Comparison of ENCODE assay signal across 24 mouse cellular contexts in genomic region chr7:122056633-122057032, GRCm38 (mm10).
"Had no signal": no experiment of that assay in that cellular context is flagged by ENCODE, and none has a peak within 500 bp of the region (broad histone marks: within the 10 kb centered on the region; RNA-seq: fewer than 3 reads in every experiment).

No protein-coding gene starts in this region.

- H3K27me3 ChIP-seq: heart, embryonic 13.5 days; heart, embryonic 15.5 days; hindbrain, embryonic 13.5 days; hindbrain, embryonic 15.5 days; kidney, embryonic 15.5 days; limb, embryonic 12.5 days had no signal

- H3K9ac ChIP-seq: forebrain, postnatal 0 days; heart, embryonic 13.5 days; heart, embryonic 15.5 days; hindbrain, embryonic 13.5 days; hindbrain, embryonic 15.5 days; kidney, embryonic 15.5 days; limb, embryonic 12.5 days had no signal

- H3K4me2 ChIP-seq: heart, embryonic 11.5 days; heart, embryonic 13.5 days; heart, embryonic 15.5 days; hindbrain, embryonic 13.5 days; hindbrain, embryonic 15.5 days; kidney, embryonic 15.5 days; limb, embryonic 12.5 days had no signal

- H3K9me3 ChIP-seq: heart, embryonic 13.5 days; heart, embryonic 15.5 days; hindbrain, embryonic 13.5 days; hindbrain, embryonic 15.5 days; kidney, embryonic 15.5 days; limb, embryonic 10.5 days; limb, embryonic 12.5 days had no signal

- H3K27ac ChIP-seq: heart, adult 2 months; heart, embryonic 13.5 days; heart, embryonic 15.5 days; hindbrain, embryonic 13.5 days; hindbrain, embryonic 15.5 days; hindbrain, postnatal 0 days; kidney, embryonic 15.5 days; kidney, postnatal 0 days; limb, embryonic 10.5 days; limb, embryonic 12.5 days had no signal

- ATAC-seq: forebrain, postnatal 0 days; hindbrain, postnatal 0 days had no signal

- H3K4me1 ChIP-seq: heart, embryonic 13.5 days; heart, embryonic 15.5 days; hindbrain, embryonic 13.5 days; hindbrain, embryonic 15.5 days; kidney, embryonic 15.5 days; limb, embryonic 10.5 days; limb, embryonic 12.5 days had no signal

- H3K4me3 ChIP-seq: heart, adult 2 months; heart, embryonic 13.5 days; heart, embryonic 15.5 days; hindbrain, embryonic 13.5 days; hindbrain, embryonic 15.5 days; kidney, embryonic 15.5 days; limb, embryonic 10.5 days; limb, embryonic 12.5 days had no signal

- DNase-seq: forebrain, postnatal 0 days; gastrocnemius, postnatal 14 days; gastrocnemius, postnatal 36 days; heart, adult 11 months; heart, adult 2 months; heart, postnatal 14 days; heart, postnatal 36 days; kidney, adult 11 months; kidney, adult 2 months; kidney, adult 9 months; kidney, postnatal 14 days; kidney, postnatal 36 days; layer of hippocampus, adult 9-11 months; layer of hippocampus, postnatal 36 days had no signal
